Mouse (Mus musculus) adipocyte (in vitro differentiated cells): Measurements from ENCODE around the gene Dcun1d4.

Experiments used
- DNase-seq: peaks from one replicate; pipeline ENCODE4 v3.0.0-alpha.2; 2016; ENCODE audit warnings: low spot score

Gene Dcun1d4

GRCm38 (mm10) chr5:73480700-73481099 is at the start of gene Dcun1d4:
Gene Dcun1d4 (plus strand): TSS chr5:73481000.
- no peak for DNase-seq

GRCm38 (mm10) chr5:73431581-73431980 is 49.2 kb upstream of the Dcun1d4 start:
- peak; percentile 88 for DNase-seq

- no peak for DNase-seq
Measured at GRCm38 (mm10) chr5:73432805-73433204, 48.0 kb upstream of the Dcun1d4 start.

- no peak for DNase-seq
Measured at GRCm38 (mm10) chr5:73434764-73435163, 46.0 kb upstream of the Dcun1d4 start.

- no peak for DNase-seq
Measured at GRCm38 (mm10) chr5:73442176-73442575, 38.6 kb upstream of the Dcun1d4 start.

GRCm38 (mm10) chr5:73450276-73450675 is 30.5 kb upstream of the Dcun1d4 start:
- no peak for DNase-seq

- no peak for DNase-seq
Measured at GRCm38 (mm10) chr5:73454502-73455306, 26.1 kb upstream of the Dcun1d4 start.

- no peak for DNase-seq
Measured at GRCm38 (mm10) chr5:73455307-73455687, 25.5 kb upstream of the Dcun1d4 start.

- DNase-seq, result no peak
Measured at GRCm38 (mm10) chr5:73468462-73469433, 12.1 kb upstream of the Dcun1d4 start.

GRCm38 (mm10) chr5:73474412-73475405 is 6.1 kb upstream of the Dcun1d4 start:
- peak; percentile 33 for DNase-seq

GRCm38 (mm10) chr5:73481401-73481800 is 601 bp downstream of the Dcun1d4 start:
- DNase-seq, result no peak

GRCm38 (mm10) chr5:73482381-73482780 is 1.6 kb downstream of the Dcun1d4 start:
- DNase-seq, result peak; percentile 39

GRCm38 (mm10) chr5:73484016-73484615 is 3.3 kb downstream of the Dcun1d4 start:
- DNase-seq, result no peak

- no peak for DNase-seq
Measured at GRCm38 (mm10) chr5:73486451-73486850, 5.7 kb downstream of the Dcun1d4 start.

GRCm38 (mm10) chr5:73489915-73490314 is 9.1 kb downstream of the Dcun1d4 start:
- no peak for DNase-seq

- DNase-seq, result peak; percentile 100
Measured at GRCm38 (mm10) chr5:73490596-73491073, 9.8 kb downstream of the Dcun1d4 start.

- no peak for DNase-seq
Measured at GRCm38 (mm10) chr5:73491074-73491836, 10.5 kb downstream of the Dcun1d4 start.

- DNase-seq, result peak; percentile 88
Measured at GRCm38 (mm10) chr5:73491837-73492720, 11.3 kb downstream of the Dcun1d4 start.

GRCm38 (mm10) chr5:73497401-73497800 is 16.6 kb downstream of the Dcun1d4 start:
- DNase-seq, result no peak
